ENCODE assay signal across 18 mouse cellular contexts in genomic region chr13:25547150-25548145, GRCm38 (mm10).
DNase-seq lines count a peak whose midpoint lies in the region; ATAC-seq and TF ChIP-seq lines count a peak whose summit lies in the region.
"Had no signal": no experiment of that assay in that cellular context is flagged by ENCODE, and none has a peak within 500 bp of the region (broad histone marks: within the 10 kb centered on the region; RNA-seq: fewer than 3 reads in every experiment).

No protein-coding gene starts in this region.

- no peak for TF ChIP-seq POLR2A in brain, embryonic 14.5 days (IDR thresholded peaks at IDR 0.05; ENCODE audit: borderline replicate concordance, extremely low read depth, insufficient read depth, insufficient read length, poor library complexity, severe bottlenecking)

- H3K36me3 ChIP-seq in hindbrain, embryonic 12.5 days, result no peaks in the 10 kb centered on the region
- H3K36me3 ChIP-seq in hindbrain, embryonic 10.5 days, result no peaks in the 10 kb centered on the region
- H3K36me3 ChIP-seq in hindbrain, embryonic 15.5 days, result no peaks in the 10 kb centered on the region
- H3K36me3 ChIP-seq in midbrain, postnatal 0 days (ENCODE audit: insufficient read depth, low read length), result no peaks in the 10 kb centered on the region
- H3K36me3 ChIP-seq: heart, embryonic 12.5 days; intestine, embryonic 15.5 days; kidney, embryonic 15.5 days; limb, embryonic 15.5 days had no signal

- H3K9me3 ChIP-seq in hindbrain, embryonic 12.5 days (replicated peaks), result no peaks in the 10 kb centered on the region
- H3K9me3 ChIP-seq in hindbrain, embryonic 10.5 days, result 0 out of 2 replicates have a peak, but pooled peaks cover 5% of the 10 kb centered on the region
- no peaks in the 10 kb centered on the region for H3K9me3 ChIP-seq in hindbrain, embryonic 15.5 days
- no peaks in the 10 kb centered on the region for H3K9me3 ChIP-seq in midbrain, postnatal 0 days (ENCODE audit: low read length)
- H3K9me3 ChIP-seq: intestine, embryonic 15.5 days; kidney, embryonic 15.5 days; limb, embryonic 15.5 days had no signal

- H3K27ac ChIP-seq in hindbrain, embryonic 12.5 days, result peak overlapping the region; percentile 41; the same call in 1 of the 2 replicates
- H3K27ac ChIP-seq in hindbrain, embryonic 10.5 days, result no peak overlapping the region
- H3K27ac ChIP-seq in hindbrain, embryonic 15.5 days (replicated peaks), result peak overlapping the region; percentile 70
- peak overlapping the region; percentile 71 for H3K27ac ChIP-seq in midbrain, postnatal 0 days (ENCODE audit: low read depth, low read length)
- H3K27ac ChIP-seq: intestine, embryonic 15.5 days; kidney, embryonic 15.5 days; limb, embryonic 15.5 days had no signal

- no peak overlapping the region for H3K4me3 ChIP-seq in hindbrain, embryonic 12.5 days
- no peak overlapping the region for H3K4me3 ChIP-seq in hindbrain, embryonic 10.5 days
- H3K4me3 ChIP-seq in hindbrain, embryonic 15.5 days, result no peak overlapping the region
- H3K4me3 ChIP-seq in midbrain, postnatal 0 days (ENCODE audit: low read depth, low read length), result no peak overlapping the region
- H3K4me3 ChIP-seq: heart, embryonic 12.5 days; intestine, embryonic 15.5 days; kidney, embryonic 15.5 days; limb, embryonic 15.5 days had no signal

- no peaks in the 10 kb centered on the region for H3K27me3 ChIP-seq in hindbrain, embryonic 12.5 days
- H3K27me3 ChIP-seq in hindbrain, embryonic 10.5 days (ENCODE audit: insufficient read depth, poor library complexity, severe bottlenecking), result no peaks in the 10 kb centered on the region
- H3K27me3 ChIP-seq in hindbrain, embryonic 15.5 days, result no peaks in the 10 kb centered on the region
- no peaks in the 10 kb centered on the region for H3K27me3 ChIP-seq in midbrain, postnatal 0 days (ENCODE audit: insufficient read depth, low read length)
- H3K27me3 ChIP-seq: heart, embryonic 12.5 days; intestine, embryonic 15.5 days; kidney, embryonic 15.5 days; limb, embryonic 15.5 days had no signal

- no peak for TF ChIP-seq CTCF in brain, embryonic 14.5 days (IDR thresholded peaks at IDR 0.05; ENCODE audit: borderline replicate concordance, extremely low read depth, insufficient read depth, insufficient read length)
- no peak for TF ChIP-seq CTCF in midbrain, postnatal 0 days (IDR thresholded peaks at IDR 0.05)

- WGBS in hindbrain, embryonic 12.5 days, result 68% methylated on average over 12 of the region's 12 CpGs
- WGBS in hindbrain, embryonic 10.5 days, result 80% methylated on average over 12 of the region's 12 CpGs
- 41% methylated on average over 12 of the region's 12 CpGs for WGBS in hindbrain, embryonic 15.5 days
- 41% methylated on average over 12 of the region's 12 CpGs for WGBS in midbrain, postnatal 0 days

- ATAC-seq in hindbrain, embryonic 12.5 days (ENCODE audit: low FRiP score), result no peak
- peak; percentile 79 for ATAC-seq in hindbrain, embryonic 15.5 days (ENCODE audit: low FRiP score, low read depth)
- peak; percentile 82 for ATAC-seq in midbrain, postnatal 0 days (ENCODE audit: low FRiP score)
- ATAC-seq: intestine, embryonic 15.5 days; liver, postnatal 0 days had no signal

- no peak overlapping the region for H3K9ac ChIP-seq in hindbrain, embryonic 12.5 days
- no peak overlapping the region for H3K9ac ChIP-seq in hindbrain, embryonic 15.5 days
- H3K9ac ChIP-seq in midbrain, postnatal 0 days (replicated peaks; ENCODE audit: low read length, poor library complexity, severe bottlenecking), result no peak overlapping the region; the same call in 1 of the 2 replicates
- H3K9ac ChIP-seq: heart, embryonic 12.5 days; intestine, embryonic 15.5 days; kidney, embryonic 15.5 days; limb, embryonic 15.5 days; liver, postnatal 0 days had no signal

- DNase-seq in hindbrain, embryonic 10.5 days (ENCODE audit: low spot score), result no peak
- DNase-seq in brain, embryonic 14.5 days (ENCODE audit: low read depth), result peak; percentile 88
- DNase-seq in midbrain, postnatal 0 days (ENCODE audit: low spot score), result peak; percentile 70
- DNase-seq in urinary bladder, postnatal 4 days (ENCODE audit: low spot score in 2 of 2), result no peak
- no peak for DNase-seq in right cerebral cortex, postnatal 14 days
- no peak for DNase-seq in layer of hippocampus, adult 9-11 months
- DNase-seq: cerebellum, adult 9-11 months; layer of hippocampus, postnatal 36 days; liver, postnatal 0 days; lung, postnatal 14 days; right cerebral cortex, postnatal 4 days; thymus, postnatal 36 days had no signal

- no peak overlapping the region for H3K4me2 ChIP-seq in hindbrain, embryonic 12.5 days (replicated peaks)
- no peak overlapping the region; the same call in 1 of the 2 replicates for H3K4me2 ChIP-seq in hindbrain, embryonic 15.5 days
- H3K4me2 ChIP-seq in midbrain, postnatal 0 days (ENCODE audit: low read depth, low read length, poor library complexity, severe bottlenecking), result no peak overlapping the region
- H3K4me2 ChIP-seq: heart, embryonic 12.5 days; intestine, embryonic 15.5 days; kidney, embryonic 15.5 days; limb, embryonic 15.5 days had no signal

- no peaks in the 10 kb centered on the region; the same call in 1 of the 2 replicates for H3K4me1 ChIP-seq in hindbrain, embryonic 12.5 days
- H3K4me1 ChIP-seq in hindbrain, embryonic 10.5 days (replicated peaks), result no peaks in the 10 kb centered on the region
- H3K4me1 ChIP-seq in hindbrain, embryonic 15.5 days (replicated peaks), result peaks cover 7% of the 10 kb centered on the region; the same call in 1 of the 2 replicates
- no peaks in the 10 kb centered on the region for H3K4me1 ChIP-seq in midbrain, postnatal 0 days (ENCODE audit: insufficient read depth, low read length)
- H3K4me1 ChIP-seq: heart, embryonic 12.5 days; intestine, embryonic 15.5 days; kidney, embryonic 15.5 days; limb, embryonic 15.5 days had no signal

Comparison
In these comparisons a context has a peak if more than half of its experiments do, and no peak if none do; other contexts are left out.
1. DNase-seq: peak in brain, embryonic 14.5 days (single experiment) and midbrain, postnatal 0 days (single experiment); none in hindbrain, embryonic 10.5 days (single experiment), urinary bladder, postnatal 4 days (0 of 2), right cerebral cortex, postnatal 14 days (single experiment) and layer of hippocampus, adult 9-11 months (single experiment).